18 mouse cellular contexts compared by ENCODE assay signal in the genomic region with DNA sequence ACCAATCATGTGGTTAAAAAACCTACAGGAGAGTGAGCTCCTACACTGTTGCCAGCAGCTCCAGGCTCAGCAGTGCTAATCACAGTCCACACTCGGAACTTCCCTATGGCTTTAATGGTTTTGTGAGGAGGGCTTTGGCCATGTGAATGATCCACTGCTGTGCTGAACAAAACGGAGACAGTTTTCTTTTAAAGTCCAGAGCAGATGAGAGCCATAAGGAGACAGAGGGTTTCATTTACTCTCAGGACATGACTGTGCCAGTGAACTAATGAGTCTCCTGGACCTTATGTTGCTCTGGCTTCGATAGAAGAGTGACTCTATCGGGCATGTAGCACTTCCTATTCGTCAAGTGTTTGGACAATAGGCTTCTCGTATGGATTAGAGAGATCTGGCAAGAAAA. TPM values are rescaled to one million over a fixed set of nuclear protein-coding genes. Genes with fewer than 3 reads are reported as not detected.
DNase-seq lines count a peak whose midpoint lies in the region; ATAC-seq lines count a peak whose summit lies in the region.
"Had no signal": no experiment of that assay in that cellular context is flagged by ENCODE, and none has a peak within 500 bp of the region (broad histone marks: within the 10 kb centered on the region; RNA-seq: fewer than 3 reads in every experiment).

No protein-coding gene starts in this region.

- H3K9me3 ChIP-seq in hindbrain, embryonic 16.5 days (ENCODE audit: control insufficient read depth, low read length) = no peaks in the 10 kb centered on the region
- H3K9me3 ChIP-seq in hindbrain, embryonic 10.5 days = no peaks in the 10 kb centered on the region
- H3K9me3 ChIP-seq: lung, embryonic 15.5 days; megakaryocyte, embryonic 14.5 days; neural tube, embryonic 13.5 days had no signal

- H3K4me3 ChIP-seq in hindbrain, embryonic 16.5 days (ENCODE audit: low read length) = no peak overlapping the region
- no peak overlapping the region for H3K4me3 ChIP-seq in hindbrain, embryonic 10.5 days
- H3K4me3 ChIP-seq: lung, embryonic 15.5 days; megakaryocyte, embryonic 14.5 days; neural tube, embryonic 13.5 days had no signal

- no peaks in the 10 kb centered on the region; the same call in 1 of the 2 replicates for H3K4me1 ChIP-seq in hindbrain, embryonic 16.5 days (ENCODE audit: control insufficient read depth, insufficient read depth, low read depth, low read length)
- H3K4me1 ChIP-seq in hindbrain, embryonic 10.5 days (replicated peaks) = peaks cover 6% of the 10 kb centered on the region
- H3K4me1 ChIP-seq: lung, embryonic 15.5 days; megakaryocyte, embryonic 14.5 days had no signal

- no peak for DNase-seq in hindbrain, embryonic 10.5 days (ENCODE audit: low spot score)
- DNase-seq in R1 (ENCODE audit: low read depth, low spot score) = peak; percentile 66
- DNase-seq in cerebellum, adult 18-20 months = peak; percentile 37 to 38
- peak; percentile 9 for DNase-seq in embryo, embryonic 11 days
- DNase-seq in urinary bladder, adult 18-20 months (ENCODE audit: low spot score in 2 of 2) = no peak
- no peak for DNase-seq in lung, postnatal 25 days (ENCODE audit: low spot score)
- DNase-seq: heart, adult 11 months; layer of hippocampus, adult 9-11 months; right cerebral cortex, adult 18-20 months; spleen, adult 18-20 months; thymus, postnatal 36 days had no signal

- no peak overlapping the region for H3K4me2 ChIP-seq in hindbrain, embryonic 16.5 days (ENCODE audit: low read length)
- H3K4me2 ChIP-seq: liver, embryonic 11.5 days; lung, embryonic 15.5 days; neural tube, embryonic 13.5 days had no signal

- no peaks in the 10 kb centered on the region for H3K36me3 ChIP-seq in hindbrain, embryonic 16.5 days (ENCODE audit: control insufficient read depth, insufficient read depth, low read length)
- no peaks in the 10 kb centered on the region for H3K36me3 ChIP-seq in hindbrain, embryonic 10.5 days
- H3K36me3 ChIP-seq: lung, embryonic 15.5 days; neural tube, embryonic 13.5 days had no signal

- H3K27ac ChIP-seq in hindbrain, embryonic 16.5 days (ENCODE audit: low read depth, low read length) = no peak overlapping the region
- no peak overlapping the region for H3K27ac ChIP-seq in hindbrain, embryonic 10.5 days
- H3K27ac ChIP-seq: lung, embryonic 15.5 days; neural tube, embryonic 13.5 days; stomach, postnatal 0 days had no signal

- WGBS in hindbrain, embryonic 16.5 days = 14% methylated on average over 6 of the region's 6 CpGs
- WGBS in hindbrain, embryonic 10.5 days = 31% methylated on average over 6 of the region's 6 CpGs

- no peak overlapping the region; the same call in 1 of the 2 replicates for H3K9ac ChIP-seq in hindbrain, embryonic 16.5 days (ENCODE audit: low read depth, low read length)
- H3K9ac ChIP-seq: lung, embryonic 15.5 days; neural tube, embryonic 13.5 days had no signal

- peak; percentile 56; the same call in 1 of the 2 replicates for ATAC-seq in hindbrain, embryonic 16.5 days
- ATAC-seq: inflammation-experienced regulatory T-cells, adult 6 months had no signal

- H3K27me3 ChIP-seq in hindbrain, embryonic 16.5 days (replicated peaks; ENCODE audit: control insufficient read depth, insufficient read depth, low read length) = no peaks in the 10 kb centered on the region
- H3K27me3 ChIP-seq in hindbrain, embryonic 10.5 days (ENCODE audit: insufficient read depth, poor library complexity, severe bottlenecking) = no peaks in the 10 kb centered on the region
- H3K27me3 ChIP-seq: lung, embryonic 15.5 days; megakaryocyte, embryonic 14.5 days; neural tube, embryonic 13.5 days had no signal

RNA-seq across cellular contexts. Expression of a gene that starts 21.4 kb away (rescaled TPM):
- 63.3 and 69.7 TPM in 2 replicates for polyA plus RNA-seq in hindbrain, embryonic 16.5 days (2015; fragmentation: Nextera tagmentation; extraction: Ambion mirVana)
- 42.1 and 44.7 TPM in 2 replicates for polyA plus RNA-seq in hindbrain, embryonic 10.5 days (2016; fragmentation: Nextera tagmentation; extraction: Ambion mirVana)

RNA-seq across cellular contexts. Expression of a gene that starts 42.7 kb away (rescaled TPM):
- 31.2 and 31.6 TPM in 2 replicates for polyA plus RNA-seq in hindbrain, embryonic 16.5 days (2015; fragmentation: Nextera tagmentation; extraction: Ambion mirVana)
- 30.6 and 39.3 TPM in 2 replicates for polyA plus RNA-seq in hindbrain, embryonic 10.5 days (2016; fragmentation: Nextera tagmentation; extraction: Ambion mirVana)

Comparison
In these comparisons a context has a peak if more than half of its experiments do, and no peak if none do; other contexts are left out.
1. DNase-seq: peak in R1 (single experiment), cerebellum, adult 18-20 months (2 of 2) and embryo, embryonic 11 days (single experiment); none in hindbrain, embryonic 10.5 days (single experiment), urinary bladder, adult 18-20 months (0 of 2) and lung, postnatal 25 days (single experiment).